Comparison of ENCODE assay signal across 8 mouse cellular contexts in the genomic region with DNA sequence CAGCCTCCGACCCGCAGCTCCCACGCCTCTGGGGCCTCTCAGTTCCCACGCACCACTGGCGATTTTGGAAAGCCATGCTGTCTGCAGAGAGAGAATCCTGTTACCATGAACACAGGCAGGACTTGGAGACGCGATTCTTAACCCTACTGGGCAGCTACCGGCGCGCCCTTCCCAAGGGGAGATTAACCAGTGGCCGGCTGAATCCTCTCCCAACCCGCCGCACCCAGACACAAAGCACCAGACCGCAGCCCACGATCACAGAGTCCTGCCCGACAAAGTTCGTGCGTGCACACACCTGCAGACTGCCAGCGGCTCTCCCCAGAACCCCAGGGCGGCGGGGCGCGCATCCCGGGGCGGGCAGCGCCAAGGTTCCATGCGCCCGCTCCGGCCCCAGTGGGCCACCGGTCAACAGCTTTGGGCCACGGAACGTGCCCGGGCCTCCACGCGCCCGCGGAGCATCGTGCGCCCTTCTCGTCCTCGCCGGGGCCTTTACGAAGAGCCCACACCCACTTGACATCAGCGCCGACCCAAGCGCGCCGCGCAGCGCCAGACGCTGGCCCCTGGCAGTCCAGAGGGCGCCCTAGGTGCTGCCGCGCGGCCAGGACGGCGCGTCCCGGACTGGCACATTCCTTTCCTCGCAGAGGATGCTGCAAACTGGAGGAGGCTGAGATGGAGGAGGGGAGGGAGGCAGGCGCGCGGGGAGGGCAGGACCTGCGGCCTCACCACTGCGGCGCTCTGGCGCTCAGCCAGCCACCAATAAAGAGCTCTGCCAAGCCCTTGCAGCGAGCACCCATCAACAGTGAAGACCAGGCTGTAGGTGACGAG.
DNase-seq lines count a peak whose midpoint lies in the region; ATAC-seq and TF ChIP-seq lines count a peak whose summit lies in the region.

No protein-coding gene starts in this region.

- WGBS in heart, embryonic 13.5 days = under 1% methylated on average over 69 of the region's 69 CpGs
- under 1% methylated on average over 66 of the region's 69 CpGs for WGBS in kidney, embryonic 16.5 days
- WGBS in stomach, embryonic 16.5 days = under 1% methylated on average over 68 of the region's 69 CpGs

- peaks cover 36% of the 10 kb centered on the region for H3K27me3 ChIP-seq in heart, embryonic 13.5 days (replicated peaks)
- H3K27me3 ChIP-seq in kidney, embryonic 16.5 days (ENCODE audit: insufficient read depth, low read length) = peaks cover 19% of the 10 kb centered on the region
- H3K27me3 ChIP-seq in stomach, embryonic 16.5 days (ENCODE audit: control insufficient read depth, insufficient read depth, low read length) = peaks cover 3% of the 10 kb centered on the region; the same call in 1 of the 2 replicates

- DNase-seq in gastrocnemius, postnatal 10 days = peak; percentile 19
- no peak for DNase-seq in gastrocnemius, postnatal 36 days
- DNase-seq in lung, postnatal 10 days = peak; percentile 49
- DNase-seq in spleen, postnatal 4 days (ENCODE audit: low spot score in 2 of 2) = no peak

- no peaks in the 10 kb centered on the region for H3K36me3 ChIP-seq in heart, embryonic 13.5 days
- no peaks in the 10 kb centered on the region for H3K36me3 ChIP-seq in kidney, embryonic 16.5 days (ENCODE audit: insufficient read depth, low read length)
- H3K36me3 ChIP-seq in stomach, embryonic 16.5 days (ENCODE audit: control insufficient read depth, insufficient read depth, low read length) = no peaks in the 10 kb centered on the region

- TF ChIP-seq POLR2A in cortical plate, adult 2 months (IDR thresholded peaks at IDR 0.05; ENCODE audit: extremely low read depth, insufficient read depth, low read length) = no peak

- peak overlapping the region; percentile 88 for H3K4me2 ChIP-seq in heart, embryonic 13.5 days
- peak overlapping the region; percentile 94 for H3K4me2 ChIP-seq in kidney, embryonic 16.5 days (replicated peaks; ENCODE audit: low read depth, low read length)
- H3K4me2 ChIP-seq in stomach, embryonic 16.5 days (ENCODE audit: low read depth, low read length) = peak overlapping the region; percentile 79

- H3K27ac ChIP-seq in cortical plate, adult 2 months (ENCODE audit: insufficient read depth, low read length) = peak overlapping the region; percentile 63
- H3K27ac ChIP-seq in heart, embryonic 13.5 days (replicated peaks) = peak overlapping the region; percentile 92
- H3K27ac ChIP-seq in kidney, embryonic 16.5 days (ENCODE audit: low read length) = 0 out of 2 replicates have a peak overlapping the region, but pooled peaks have one; percentile 7
- H3K27ac ChIP-seq in stomach, embryonic 16.5 days (ENCODE audit: low read length) = no peak overlapping the region

- peak; percentile 75; the same call in 1 of the 2 replicates for ATAC-seq in heart, embryonic 13.5 days (ENCODE audit: extremely low read depth, insufficient number of reproducible peaks, low FRiP score, low TSS enrichment)
- ATAC-seq in kidney, embryonic 16.5 days (ENCODE audit: low FRiP score, low TSS enrichment) = peak; percentile 81
- ATAC-seq in stomach, embryonic 16.5 days (ENCODE audit: insufficient read depth, low FRiP score) = peak; percentile 44; the same call in 1 of the 2 replicates

- H3K9ac ChIP-seq in heart, embryonic 13.5 days = peak overlapping the region; percentile 90
- peak overlapping the region; percentile 56 for H3K9ac ChIP-seq in kidney, embryonic 16.5 days (replicated peaks; ENCODE audit: low read length)
- H3K9ac ChIP-seq in stomach, embryonic 16.5 days (ENCODE audit: low read length) = peak overlapping the region; percentile 56

- H3K4me3 ChIP-seq in cortical plate, adult 2 months (ENCODE audit: insufficient read depth, low read length) = peak overlapping the region; percentile 50
- H3K4me3 ChIP-seq in heart, embryonic 13.5 days = peak overlapping the region; percentile 72
- peak overlapping the region; percentile 49 for H3K4me3 ChIP-seq in kidney, embryonic 16.5 days (ENCODE audit: low read length)
- peak overlapping the region; percentile 45 for H3K4me3 ChIP-seq in stomach, embryonic 16.5 days (replicated peaks; ENCODE audit: low read length)

- no peak for TF ChIP-seq CTCF in cortical plate, adult 2 months (IDR thresholded peaks at IDR 0.05; ENCODE audit: extremely low read depth, insufficient read depth, low read length)

- no peaks in the 10 kb centered on the region for H3K9me3 ChIP-seq in heart, embryonic 13.5 days
- H3K9me3 ChIP-seq in kidney, embryonic 16.5 days (ENCODE audit: low read length) = no peaks in the 10 kb centered on the region
- H3K9me3 ChIP-seq in stomach, embryonic 16.5 days (replicated peaks; ENCODE audit: control insufficient read depth, low read length) = no peaks in the 10 kb centered on the region

- H3K4me1 ChIP-seq in cortical plate, adult 2 months (ENCODE audit: control insufficient read depth, insufficient read depth, low read length) = no peaks in the 10 kb centered on the region; the same call in 1 of the 2 replicates
- H3K4me1 ChIP-seq in heart, embryonic 13.5 days = peaks cover 86% of the 10 kb centered on the region
- peaks cover 47% of the 10 kb centered on the region for H3K4me1 ChIP-seq in kidney, embryonic 16.5 days (ENCODE audit: insufficient read depth, low read length)
- H3K4me1 ChIP-seq in stomach, embryonic 16.5 days (ENCODE audit: control insufficient read depth, insufficient read depth, low read length) = peaks cover 34% of the 10 kb centered on the region

- intact Hi-C loops in gastrocnemius, postnatal 36 days (cut with DNase I) = no loop called here

Comparison
In these comparisons a context has a peak if more than half of its experiments do, and no peak if none do; other contexts are left out.
1. DNase-seq: peak in gastrocnemius, postnatal 10 days (single experiment) and lung, postnatal 10 days (single experiment); none in gastrocnemius, postnatal 36 days (0 of 2) and spleen, postnatal 4 days (0 of 2).
2. Peak in every context shown above with its lines, with median percentiles within 50 percentile points of each other: H3K4me3 ChIP-seq, ATAC-seq, H3K4me2 ChIP-seq and H3K9ac ChIP-seq.